Mouse (Mus musculus) liver, embryonic 11.5 days (tissue): ENCODE results near the gene Dnaaf1. TPM values are rescaled to one million over a fixed set of nuclear protein-coding genes. Genes with fewer than 3 reads are reported as not detected.

ENCODE experiments used
- ATAC-seq: fragments of 200-750 bp; cut with Nextera tagmentation; replicated peaks from 2 replicates; pipeline ENCODE4 v1.8.0; 2017; ENCODE audit warnings: moderate number of reproducible peaks, mild to moderate bottlenecking, moderate TSS enrichment, moderate library complexity; ENCODE audit not compliant: low FRiP score
- DNase-seq: peaks from one replicate; pipeline ENCODE4 v3.0.0-alpha.2; 2017; ENCODE audit warnings: low spot score
- H3K27ac ChIP-seq: fragments of 300-500 bp; sonication (generic); 2 replicates; pipeline ENCODE4 v1.5.1; 2014; ENCODE audit warnings: mild to moderate bottlenecking, low read depth, low read length, control low read depth
- H3K27me3 ChIP-seq: fragments of 300-500 bp; sonication (generic); replicated peaks from 2 replicates; pipeline ENCODE4 v1.6.1; 2014; ENCODE audit warnings: low read length, mixed read lengths; ENCODE audit not compliant: control insufficient read depth, insufficient read depth
- H3K36me3 ChIP-seq: fragments of 300-500 bp; sonication (generic); 2 replicates; pipeline ENCODE4 v1.6.1; 2014; ENCODE audit warnings: mild to moderate bottlenecking, low read length, moderate library complexity, mixed read lengths; ENCODE audit not compliant: control insufficient read depth, insufficient read depth
- H3K4me1 ChIP-seq: fragments of 300-500 bp; sonication (generic); replicated peaks from 2 replicates; pipeline ENCODE4 v1.6.1; 2014; ENCODE audit warnings: low read length, mixed read lengths; ENCODE audit not compliant: control insufficient read depth, insufficient read depth
- H3K4me2 ChIP-seq: fragments of 300-500 bp; sonication (generic); 2 replicates; pipeline ENCODE4 v1.6.1; 2014; ENCODE audit warnings: mild to moderate bottlenecking, control low read depth, moderate library complexity
- H3K4me3 ChIP-seq: fragments of 300-500 bp; sonication (generic); 2 replicates; pipeline ENCODE4 v1.5.1; 2014; ENCODE audit warnings: low read depth, low read length, control low read depth
- H3K9ac ChIP-seq: fragments of 300-500 bp; sonication (generic); 2 replicates; pipeline ENCODE4 v1.6.1; 2014; ENCODE audit warnings: low read depth, low read length, control low read depth
- H3K9me3 ChIP-seq: fragments of 300-500 bp; sonication (generic); 2 replicates; pipeline ENCODE4 v1.6.1; 2016; ENCODE audit warnings: low read length, inconsistent platforms, mixed read lengths; ENCODE audit not compliant: control insufficient read depth
- WGBS: fragments of 180-500 bp; shearing (Covaris S2); extraction: QIAGEN DNeasy Blood & Tissue Kit; methylation state at CpG from one replicate; pipeline ENCODE4 v1.1.7; 2014; 5-methylcytosine and 5-hydroxymethylcytosine counted together
- polyA plus RNA-seq: library from polyadenylated mRNA; unstranded; fragments of >200 nt; fragmentation: Nextera tagmentation; extraction: Ambion mirVana; gene quantifications from 2 replicates; pipeline ENCODE4 v1.2.1, GENCODE M21; 2014

The Dnaaf1 gene
- polyA plus RNA-seq, 1 experiment from 2014 or later = 0.11 TPM

DNA sequence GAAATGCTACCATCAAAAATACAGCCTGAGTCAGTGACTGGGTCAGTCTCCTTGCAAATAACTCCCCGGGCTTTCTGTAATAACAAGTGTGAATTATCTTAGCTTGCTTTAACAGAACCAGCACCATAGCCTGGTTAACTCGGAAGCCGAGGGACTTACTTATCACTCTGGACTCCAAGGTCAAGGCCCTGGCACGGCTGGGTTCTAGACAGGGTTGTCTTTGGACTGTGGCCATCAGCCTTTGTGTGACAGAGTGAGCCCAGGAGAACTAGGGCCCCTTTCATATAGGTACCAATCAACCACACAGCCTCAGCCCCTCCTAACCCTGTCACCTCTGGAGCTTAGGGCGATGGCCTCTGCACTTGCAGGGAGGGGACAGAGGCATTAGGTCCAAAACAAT is 66.0 kb downstream of the Dnaaf1 start:
- WGBS = 67% methylated on average over 5 of the region's 5 CpGs
- H3K4me3 ChIP-seq = no peak overlapping the region
- H3K4me1 ChIP-seq = no peaks in the 10 kb centered on the region
- H3K9me3 ChIP-seq = no peaks in the 10 kb centered on the region
- H3K27ac ChIP-seq = no peak overlapping the region
- no peaks in the 10 kb centered on the region; the same call in 1 of the 2 replicates for H3K36me3 ChIP-seq
- peaks cover 3% of the 10 kb centered on the region for H3K27me3 ChIP-seq
- H3K9ac ChIP-seq = no peak overlapping the region
- H3K4me2 ChIP-seq = no peak overlapping the region
- no peak for DNase-seq
- no peak for ATAC-seq

- H3K4me2 ChIP-seq = no peak overlapping the region
- no peaks in the 10 kb centered on the region for H3K27me3 ChIP-seq
- H3K27ac ChIP-seq = no peak overlapping the region
- H3K9me3 ChIP-seq = no peaks in the 10 kb centered on the region
- DNase-seq (no peak), ATAC-seq (no peak)
- no peak overlapping the region for H3K4me3 ChIP-seq
- H3K4me1 ChIP-seq = no peaks in the 10 kb centered on the region
- H3K36me3 ChIP-seq = no peaks in the 10 kb centered on the region; the same call in 1 of the 2 replicates
- H3K9ac ChIP-seq = no peak overlapping the region
- 88% methylated on average over 1 of the region's 1 CpGs for WGBS
Measured at GRCm38 (mm10) chr8:119642960-119643359, 67.9 kb downstream of the Dnaaf1 start.

GRCm38 (mm10) chr8:119644429-119644960 is 69.5 kb downstream of the Dnaaf1 start:
- no peaks in the 10 kb centered on the region for H3K4me1 ChIP-seq
- no peaks in the 10 kb centered on the region; the same call in 1 of the 2 replicates for H3K36me3 ChIP-seq
- no peak overlapping the region for H3K4me2 ChIP-seq
- H3K9me3 ChIP-seq = no peaks in the 10 kb centered on the region
- no peaks in the 10 kb centered on the region for H3K27me3 ChIP-seq
- H3K4me3 ChIP-seq = no peak overlapping the region
- WGBS = 83% methylated on average over 17 of the region's 17 CpGs
- DNase-seq = no peak
- no peak for ATAC-seq
- H3K27ac ChIP-seq = no peak overlapping the region
- no peak overlapping the region for H3K9ac ChIP-seq

- Histone ChIP-seq H3K4me1 (no peaks in the 10 kb centered on the region), H3K27ac (no peak overlapping the region), H3K9ac (no peak overlapping the region), H3K36me3 (no peaks in the 10 kb centered on the region; the same call in 1 of the 2 replicates), H3K4me3 (no peak overlapping the region), H3K9me3 (no peaks in the 10 kb centered on the region), H3K4me2 (no peak overlapping the region), H3K27me3 (no peaks in the 10 kb centered on the region)
- DNase-seq (no peak), ATAC-seq (no peak)
- WGBS = 73% methylated on average over 18 of the region's 18 CpGs
Measured at GRCm38 (mm10) chr8:119644981-119645597, 70.1 kb downstream of the Dnaaf1 start.

GRCm38 (mm10) chr8:119646197-119646596 is 71.2 kb downstream of the Dnaaf1 start:
- WGBS = 64% methylated on average over 3 of the region's 3 CpGs
- H3K4me3 ChIP-seq = no peak overlapping the region
- no peak overlapping the region for H3K27ac ChIP-seq
- no peak for DNase-seq
- H3K9ac ChIP-seq = no peak overlapping the region
- no peaks in the 10 kb centered on the region for H3K4me1 ChIP-seq
- H3K36me3 ChIP-seq = no peaks in the 10 kb centered on the region; the same call in 1 of the 2 replicates
- H3K27me3 ChIP-seq = no peaks in the 10 kb centered on the region
- H3K9me3 ChIP-seq = no peaks in the 10 kb centered on the region
- no peak overlapping the region for H3K4me2 ChIP-seq
- ATAC-seq = no peak

DNA sequence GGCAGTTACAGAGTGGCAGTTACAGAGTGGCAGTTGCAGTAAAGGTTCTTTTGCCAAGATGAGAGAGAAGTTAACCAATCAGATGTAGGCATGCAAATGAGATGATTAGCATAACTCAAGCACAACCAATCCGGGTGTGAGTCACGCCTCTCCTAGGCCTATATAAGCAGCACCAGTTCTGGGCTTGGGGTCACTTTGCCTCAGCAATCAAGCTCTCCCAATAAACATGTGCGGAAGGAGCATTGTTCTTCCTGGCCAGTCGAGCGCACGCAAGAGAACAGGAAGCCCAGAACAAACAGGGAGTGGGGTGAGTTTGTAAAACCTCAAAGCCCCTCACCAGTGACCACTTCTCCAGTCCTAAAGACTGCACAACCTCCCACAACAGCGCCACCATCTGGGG is 71.8 kb downstream of the Dnaaf1 start:
- DNase-seq = no peak
- WGBS = 78% methylated on average over 7 of the region's 7 CpGs
- no peak for ATAC-seq
- Histone ChIP-seq H3K27me3 (no peaks in the 10 kb centered on the region), H3K9me3 (no peaks in the 10 kb centered on the region), H3K27ac (no peak overlapping the region), H3K4me3 (no peak overlapping the region), H3K4me1 (no peaks in the 10 kb centered on the region), H3K4me2 (no peak overlapping the region), H3K36me3 (no peaks in the 10 kb centered on the region; the same call in 1 of the 2 replicates), H3K9ac (no peak overlapping the region)

Other genes starting within 250 kb of the Dnaaf1 start
- gene Hsbp1, start 230.7 kb upstream of the Dnaaf1 start, polyA plus RNA-seq = 170 and 177 TPM in 2 replicates
- 13.7 and 15.0 TPM in 2 replicates for gene Mlycd, start 180.4 kb upstream of the Dnaaf1 start, polyA plus RNA-seq
- 15.6 and 17.9 TPM in 2 replicates for gene Osgin1, start 141.1 kb upstream of the Dnaaf1 start, polyA plus RNA-seq
- gene Necab2, start 128.5 kb upstream of the Dnaaf1 start, polyA plus RNA-seq = 0.95 and 1.1 TPM in 2 replicates
- not detected in 2 replicates for gene Slc38a8, start 73.5 kb upstream of the Dnaaf1 start, polyA plus RNA-seq
- gene Mbtps1, start 16.5 kb upstream of the Dnaaf1 start, polyA plus RNA-seq = 68.6 and 73.0 TPM in 2 replicates
- 40.4 and 42.2 TPM in 2 replicates for gene Hsdl1, start 52 bp upstream of the Dnaaf1 start, polyA plus RNA-seq
- 13.9 and 16.5 TPM in 2 replicates for gene Taf1c, start 30.0 kb downstream of the Dnaaf1 start, polyA plus RNA-seq
- gene Adad2, start 37.5 kb downstream of the Dnaaf1 start, polyA plus RNA-seq = not detected in 2 replicates
- not detected in 2 replicates for gene Kcng4, start 60.4 kb downstream of the Dnaaf1 start, polyA plus RNA-seq
- 0.22 and 0.36 TPM in 2 replicates for gene Wfdc1, start 91.1 kb downstream of the Dnaaf1 start, polyA plus RNA-seq
- gene Atp2c2, start 124.8 kb downstream of the Dnaaf1 start, polyA plus RNA-seq = 0.40 and 0.51 TPM in 2 replicates
- 9.5 and 10.3 TPM in 2 replicates for gene Tldc1, start 203.2 kb downstream of the Dnaaf1 start, polyA plus RNA-seq